Mouse (Mus musculus) olfactory bulb, adult 2 months (tissue): ENCODE measurements around the gene Upk3a.

Experiments used
- CTCF ChIP-seq: fragments of 200-500 bp; IDR thresholded peaks from 2 replicates; pipeline ENCODE4 v1.5.1; 2012; ENCODE audit warnings: low read depth, mild to moderate bottlenecking, low read length, moderate library complexity; ENCODE audit not compliant: insufficient read depth
- POLR2A ChIP-seq: fragments of 200-500 bp; IDR thresholded peaks from 2 replicates; pipeline ENCODE4 v1.6.1; 2012; ENCODE audit warnings: mild to moderate bottlenecking, low read depth, low read length, moderate library complexity; ENCODE audit not compliant: insufficient read depth

GRCm38 (mm10) chr15:84975729-84976128, 41.2 kb upstream of the Upk3a start:
- TF ChIP-seq POLR2A (no peak), CTCF (no peak)
